Mouse (Mus musculus) E14TG2a.4 (cell line): ENCODE results near the gene Best2.

Experiments
- H3K27me3 ChIP-seq: 2 replicates; pipeline ENCODE4 v1.6.1; 2014; ENCODE audit warnings: low read length, control low read depth; ENCODE audit not compliant: insufficient read depth
- H3K36me3 ChIP-seq: 2 replicates; pipeline ENCODE4 v1.6.1; 2014; ENCODE audit warnings: low read length, control low read depth; ENCODE audit not compliant: insufficient read depth
- H3K4me1 ChIP-seq: replicated peaks from 2 replicates; pipeline ENCODE4 v1.6.1; 2014; ENCODE audit warnings: low read depth, low read length, control low read depth
- H3K4me3 ChIP-seq: replicated peaks from 2 replicates; pipeline ENCODE4 v1.5.1; 2014; ENCODE audit warnings: mild to moderate bottlenecking, low read length
- H3K9me3 ChIP-seq: 2 replicates; pipeline ENCODE4 v1.6.1; 2014; ENCODE audit warnings: low read length, control low read depth
- CTCF ChIP-seq: conservative IDR thresholded peaks from 2 replicates; pipeline ENCODE4 v1.5.1; 2014; ENCODE audit warnings: low read length
- NANOG ChIP-seq: IDR thresholded peaks from 2 replicates; pipeline ENCODE4 v1.6.1; 2014; ENCODE audit warnings: borderline replicate concordance, low read length, mixed read lengths
- POU5F1 ChIP-seq: IDR thresholded peaks from 2 replicates; pipeline ENCODE4 v1.6.1; 2014; ENCODE audit warnings: low read length, borderline replicate concordance

Best2 gene

DNA sequence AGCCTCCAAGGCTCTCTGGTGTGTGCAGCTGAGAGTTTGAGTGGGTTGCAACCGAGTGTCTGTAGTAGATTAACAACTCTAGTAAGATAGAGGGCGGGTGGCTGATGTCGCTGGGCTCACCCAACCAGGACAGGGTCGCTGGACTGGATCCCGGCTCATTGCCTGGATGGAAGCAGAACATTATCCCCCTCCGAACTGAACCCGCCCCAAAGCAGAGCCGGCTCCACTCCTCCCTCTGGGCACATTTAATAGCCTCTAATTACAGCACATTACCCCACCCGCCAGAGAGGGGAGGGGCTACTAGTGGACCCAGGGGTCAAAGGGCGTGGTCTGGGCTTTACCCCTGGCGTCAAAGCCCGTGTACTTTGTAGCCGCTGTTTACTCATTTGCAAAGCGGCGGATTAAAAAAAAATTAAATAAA, 25.0 kb downstream of the Best2 start:
- Histone ChIP-seq H3K36me3 (peaks cover 25% of the 10 kb centered on the region), H3K27me3 (no peaks in the 10 kb centered on the region), H3K4me3 (peak overlapping the region; percentile 91), H3K9me3 (no peaks in the 10 kb centered on the region), H3K4me1 (peaks cover 81% of the 10 kb centered on the region)
- TF ChIP-seq POU5F1 (no peak), NANOG (no peak), CTCF (no peak)

DNA sequence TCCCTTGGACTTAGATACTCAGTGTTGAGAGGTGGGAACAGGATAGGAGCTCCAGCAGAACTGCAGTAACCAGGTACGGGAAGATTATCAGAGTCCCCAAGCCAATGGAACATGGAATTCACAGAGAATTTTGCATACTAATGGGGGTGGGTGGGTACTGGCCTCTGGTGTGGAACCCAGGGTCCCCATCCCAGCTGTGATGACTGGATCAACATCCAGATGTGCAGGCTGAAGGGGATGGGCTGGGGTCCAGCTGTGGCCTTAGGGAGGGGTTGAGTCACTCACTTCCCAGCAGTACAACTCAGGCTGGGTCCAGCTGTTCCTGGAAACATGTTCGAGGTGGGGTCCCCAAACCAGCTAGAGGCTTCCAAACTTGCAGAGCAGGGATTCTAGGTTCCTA, 26.4 kb downstream of the Best2 start:
- TF ChIP-seq NANOG: no peak
- no peak for TF ChIP-seq CTCF
- no peak for TF ChIP-seq POU5F1
- peaks cover 15% of the 10 kb centered on the region for H3K36me3 ChIP-seq
- no peaks in the 10 kb centered on the region for H3K9me3 ChIP-seq
- H3K4me1 ChIP-seq: peaks cover 82% of the 10 kb centered on the region
- H3K4me3 ChIP-seq: peak overlapping the region; percentile 91
- H3K27me3 ChIP-seq: no peaks in the 10 kb centered on the region

DNA sequence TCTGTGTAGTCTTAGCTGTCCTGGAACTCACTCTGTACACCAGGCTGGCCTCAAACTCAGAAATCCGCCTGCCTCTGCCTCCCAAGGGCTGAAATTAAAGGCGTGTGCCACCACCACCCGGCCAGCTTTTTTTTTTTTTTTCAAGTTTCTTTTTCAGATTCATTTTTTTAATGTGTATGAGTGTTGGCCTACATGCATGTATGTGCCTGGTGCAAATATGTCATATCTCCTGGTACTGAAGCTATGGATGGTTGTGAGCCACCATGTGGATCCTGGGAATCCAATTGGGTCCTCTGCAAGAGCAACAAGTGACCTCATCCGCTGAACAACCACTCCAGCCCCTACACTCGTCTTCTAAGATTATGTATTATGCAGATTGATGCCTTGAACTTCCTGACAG, 26.9 kb downstream of the Best2 start:
- no peaks in the 10 kb centered on the region for H3K27me3 ChIP-seq
- no peaks in the 10 kb centered on the region for H3K9me3 ChIP-seq
- no peak for TF ChIP-seq POU5F1
- TF ChIP-seq CTCF: no peak
- no peak for TF ChIP-seq NANOG
- peaks cover 14% of the 10 kb centered on the region; the same call in 1 of the 2 replicates for H3K36me3 ChIP-seq
- peak overlapping the region; percentile 91 for H3K4me3 ChIP-seq
- peaks cover 83% of the 10 kb centered on the region for H3K4me1 ChIP-seq

DNA sequence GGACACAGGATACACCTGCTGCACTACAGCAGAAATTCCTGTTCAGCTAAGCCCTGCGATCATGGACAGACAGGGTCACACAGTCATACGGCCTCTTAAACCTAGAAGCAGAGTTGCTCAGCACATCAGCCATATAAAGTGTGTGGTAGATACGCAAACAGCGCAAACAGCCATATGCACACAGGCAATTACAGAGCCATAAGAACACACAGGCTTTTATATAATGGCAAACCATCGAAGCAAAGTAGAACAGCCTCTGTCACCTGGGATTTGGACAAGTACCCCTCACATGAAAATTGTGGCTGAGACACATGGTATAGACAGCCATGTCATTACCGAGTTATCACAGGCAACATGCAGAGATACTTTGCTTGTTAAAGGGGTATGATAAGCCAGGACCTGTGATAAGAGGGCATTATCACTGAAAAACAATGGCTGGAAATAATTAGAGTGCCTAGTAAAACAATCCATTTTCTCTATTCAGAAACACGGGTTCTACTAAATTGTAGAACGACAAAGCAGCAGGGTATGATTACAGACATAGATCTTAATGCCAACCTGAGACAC, 27.9 kb downstream of the Best2 start:
- peak overlapping the region; percentile 91 for H3K4me3 ChIP-seq

DNA sequence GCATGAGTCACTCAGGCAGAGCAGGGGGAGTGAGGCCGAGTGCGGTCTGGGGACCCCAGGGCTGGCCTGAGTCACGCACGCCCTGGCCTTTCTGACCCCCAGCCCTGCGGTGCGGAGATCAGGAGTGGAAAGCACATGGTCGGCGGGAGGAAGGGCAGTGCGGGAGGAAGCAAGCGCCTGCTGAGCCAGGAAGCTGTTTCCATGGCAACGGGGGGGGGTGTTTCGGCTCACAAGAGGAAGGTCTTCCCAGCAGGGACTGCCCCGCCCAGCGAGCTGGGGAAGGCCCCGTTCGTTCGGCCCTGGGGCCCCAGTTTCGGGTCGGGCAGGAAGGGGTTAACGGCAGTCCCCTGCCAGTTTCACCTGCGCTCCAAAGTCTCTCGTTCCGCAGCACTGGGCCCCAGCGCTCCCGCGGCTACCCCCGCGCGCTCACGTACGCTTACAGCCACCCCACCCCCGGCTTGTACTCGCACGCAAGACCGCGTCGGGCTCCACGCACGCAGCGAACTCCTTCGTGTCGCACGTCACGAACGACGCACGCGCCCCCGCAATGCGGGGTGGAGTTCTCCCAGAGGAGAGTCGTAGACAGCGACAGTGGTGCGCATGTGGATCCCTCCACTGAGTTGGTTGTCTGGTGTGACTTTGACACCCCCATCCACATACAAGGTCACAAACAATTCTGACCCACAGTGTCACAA, 28.5 kb downstream of the Best2 start:
- Histone ChIP-seq H3K36me3 (peaks cover 8% of the 10 kb centered on the region; the same call in 1 of the 2 replicates), H3K4me1 (peaks cover 87% of the 10 kb centered on the region), H3K27me3 (no peaks in the 10 kb centered on the region), H3K9me3 (no peaks in the 10 kb centered on the region), H3K4me3 (peak overlapping the region; percentile 91)
- no peak for TF ChIP-seq NANOG
- TF ChIP-seq POU5F1: no peak
- TF ChIP-seq CTCF: no peak

More for the DNA sequence above, 27.9 kb downstream of the Best2 start:
- no peak for TF ChIP-seq POU5F1
- TF ChIP-seq NANOG: no peak
- no peak for TF ChIP-seq CTCF
- no peaks in the 10 kb centered on the region for H3K9me3 ChIP-seq
- H3K27me3 ChIP-seq: no peaks in the 10 kb centered on the region
- H3K36me3 ChIP-seq: peaks cover 12% of the 10 kb centered on the region; the same call in 1 of the 2 replicates
- peaks cover 87% of the 10 kb centered on the region for H3K4me1 ChIP-seq

DNA sequence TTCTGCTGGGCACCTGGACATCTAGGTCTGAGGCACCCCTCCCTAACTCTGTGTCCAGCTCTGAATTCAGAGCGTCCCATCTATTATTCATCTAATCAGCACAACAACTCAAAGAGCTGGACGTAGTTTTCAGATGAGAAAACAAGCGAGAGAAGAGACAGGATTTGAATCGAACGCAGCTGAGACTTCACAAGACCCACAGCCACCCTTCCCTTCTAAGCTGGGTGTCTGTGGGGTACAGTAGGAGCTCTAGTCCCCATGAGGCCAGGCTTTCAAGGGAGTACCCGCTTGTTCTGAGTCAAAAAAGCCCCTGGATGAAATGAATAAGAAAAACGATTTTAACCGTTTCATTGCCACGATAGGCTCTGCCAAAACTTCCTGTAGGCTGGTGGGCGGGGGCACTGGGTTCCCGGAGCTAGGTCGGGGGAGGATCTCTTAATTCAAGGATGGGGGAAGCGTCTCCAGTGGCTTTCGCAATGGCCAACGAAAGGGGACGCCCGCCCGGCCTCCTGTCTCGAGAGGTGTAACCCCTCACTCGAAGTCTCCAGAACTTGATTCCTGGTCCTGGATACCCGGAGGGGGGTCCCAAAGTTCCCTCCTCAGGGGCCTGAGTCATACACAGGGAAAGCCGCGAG, 29.2 kb downstream of the Best2 start:
- H3K36me3 ChIP-seq: peaks cover 8% of the 10 kb centered on the region; the same call in 1 of the 2 replicates
- TF ChIP-seq CTCF (no peak), POU5F1 (no peak), NANOG (no peak)
- H3K4me1 ChIP-seq: peaks cover 91% of the 10 kb centered on the region
- peak overlapping the region; percentile 91 for H3K4me3 ChIP-seq
- no peaks in the 10 kb centered on the region for H3K9me3 ChIP-seq
- H3K27me3 ChIP-seq: no peaks in the 10 kb centered on the region

DNA sequence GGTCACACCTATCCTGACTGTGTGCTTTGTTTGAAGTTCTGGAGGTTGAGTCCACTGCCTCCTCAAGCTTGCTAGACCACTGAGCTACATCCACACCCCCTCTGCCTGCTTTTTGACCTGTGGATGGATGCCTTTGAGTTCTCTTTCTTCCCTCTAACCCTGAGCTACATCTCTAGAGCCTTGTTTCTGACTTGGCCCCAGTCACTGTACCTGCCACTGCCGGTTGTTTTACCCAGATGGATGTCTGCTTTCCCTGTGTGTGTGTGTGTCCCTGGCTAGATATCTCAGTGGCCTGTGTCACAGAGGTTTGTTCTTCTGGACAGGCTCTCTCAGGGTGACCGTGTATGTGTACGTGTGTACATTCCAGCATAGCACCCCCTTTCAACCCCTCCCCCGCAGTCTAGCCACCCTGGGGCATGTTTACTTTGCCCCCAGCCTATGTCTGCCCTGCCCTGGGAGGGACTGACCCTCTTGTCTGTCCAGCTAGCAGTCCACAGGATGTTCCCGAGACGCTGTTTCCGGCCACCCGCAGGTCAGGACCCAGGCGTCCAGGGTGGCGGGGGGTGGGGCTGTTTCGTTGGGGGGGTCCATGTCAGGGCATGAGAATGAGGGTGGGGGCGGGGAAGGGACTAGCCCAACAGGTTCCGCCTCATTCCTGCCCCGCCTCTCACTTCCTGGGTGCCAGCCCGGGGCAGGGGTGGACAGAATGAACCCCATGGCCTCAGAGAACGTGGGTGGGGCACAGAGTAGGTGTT, 29.9 kb downstream of the Best2 start:
- Histone ChIP-seq H3K36me3 (peaks cover 8% of the 10 kb centered on the region; the same call in 1 of the 2 replicates), H3K4me1 (peaks cover 91% of the 10 kb centered on the region), H3K4me3 (peak overlapping the region; percentile 91), H3K27me3 (no peaks in the 10 kb centered on the region), H3K9me3 (no peaks in the 10 kb centered on the region)
- TF ChIP-seq CTCF (no peak), NANOG (no peak), POU5F1 (no peak)

DNA sequence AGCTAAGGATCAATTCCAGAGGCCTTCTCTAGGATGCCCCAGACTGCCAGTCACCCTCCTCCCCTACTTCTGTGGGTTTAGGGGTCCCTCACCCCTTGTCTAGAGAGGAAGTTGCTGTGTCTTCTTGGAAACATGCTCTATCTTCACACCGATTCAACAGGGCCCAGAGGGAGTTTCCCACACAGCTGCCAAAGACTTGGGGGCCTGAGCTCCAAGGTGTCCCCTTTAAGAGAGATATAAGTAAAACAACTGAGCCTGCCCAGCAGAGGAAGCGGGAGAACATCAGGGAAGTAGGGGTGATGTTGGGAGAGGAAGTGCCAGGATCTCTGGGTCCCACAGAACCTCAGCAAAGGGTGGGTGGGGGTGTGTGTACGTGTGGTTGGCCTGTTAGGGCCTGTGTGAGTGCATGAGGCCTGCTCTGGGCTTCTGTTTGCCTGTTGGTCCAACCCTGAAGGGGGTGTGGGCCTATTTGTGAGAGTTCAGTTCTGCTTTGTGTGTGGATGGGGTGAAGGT, 31.8 kb downstream of the Best2 start:
- Histone ChIP-seq H3K4me1 (peaks cover 82% of the 10 kb centered on the region), H3K4me3 (peak overlapping the region; percentile 39)
- TF ChIP-seq NANOG: no peak
- no peak for TF ChIP-seq POU5F1
- no peak for TF ChIP-seq CTCF

More for the DNA sequence above, 31.8 kb downstream of the Best2 start:
- no peaks in the 10 kb centered on the region for H3K9me3 ChIP-seq
- H3K36me3 ChIP-seq: peaks cover 8% of the 10 kb centered on the region; the same call in 1 of the 2 replicates
- no peaks in the 10 kb centered on the region for H3K27me3 ChIP-seq
